Mouse (Mus musculus) frontal cortex, adult 2 months (tissue): ENCODE results near the gene Krt84. TPM values are rescaled to one million over a fixed set of nuclear protein-coding genes. Genes with fewer than 3 reads are reported as not detected.
"Not testable (repeated sequence)": the region's sequence is repeated elsewhere in the genome, so short reads cannot be mapped to it uniquely, and the experiment has no call there.

Experiments
- DNase-seq, 2 experiments: peaks; one replicate each; pipeline ENCODE4 v3.0.0; 2022; ENCODE audit warnings: low spot score in 1 of 2; ENCODE audit errors: extremely low spot score in 1 of 2
- polyA plus RNA-seq: library from polyadenylated mRNA; depleted of rRNA; stranded (reverse); fragments of >200 nt; gene quantifications from 2 replicates; pipeline ENCODE4 v1.2.3, GENCODE M21; 2012; rRNA removed

Krt84 gene
- polyA plus RNA-seq = 0.06 TPM in 1 of 2 replicates, not detected in the other

- DNase-seq = no peak
Observed at GRCm38 (mm10) chr15:101532720-101533119, at the start of gene Krt84. Gene Krt84 (minus strand): TSS chr15:101532820.

- peak; percentile 18 to 57 for DNase-seq
Observed at GRCm38 (mm10) chr15:101581701-101582100, 49.1 kb upstream of the Krt84 start.

GRCm38 (mm10) chr15:101575506-101575905 is 42.9 kb upstream of the Krt84 start:
- DNase-seq = no peak

GRCm38 (mm10) chr15:101573796-101574345 is 41.3 kb upstream of the Krt84 start, which contains the start of gene Krt75:
Gene Krt75 (minus strand): TSS chr15:101573904.
- DNase-seq = no peak

GRCm38 (mm10) chr15:101567780-101568179 is 35.2 kb upstream of the Krt84 start:
- DNase-seq = no peak

GRCm38 (mm10) chr15:101562850-101563249 is 30.2 kb upstream of the Krt84 start, which contains the start of gene Krt90:
Gene Krt90 (minus strand): TSS chr15:101562950.
- DNase-seq = no peak

GRCm38 (mm10) chr15:101558034-101558646 is 25.5 kb upstream of the Krt84 start:
- no peak for DNase-seq

- peak in 1 of 2 experiments; percentile 38 for DNase-seq
Observed at GRCm38 (mm10) chr15:101553169-101553568, 20.5 kb upstream of the Krt84 start.

- no peak for DNase-seq
Observed at GRCm38 (mm10) chr15:101552188-101552587, 19.6 kb upstream of the Krt84 start.

- DNase-seq = no peak
Observed at GRCm38 (mm10) chr15:101550567-101550966, 17.9 kb upstream of the Krt84 start, which contains the start of gene Krt82. Gene Krt82 (minus strand): TSS chr15:101550667.

- no peak for DNase-seq
Observed at GRCm38 (mm10) chr15:101544478-101544877, 11.9 kb upstream of the Krt84 start.

- no peak for DNase-seq
Observed at GRCm38 (mm10) chr15:101542543-101542942, 9.9 kb upstream of the Krt84 start.

GRCm38 (mm10) chr15:101538580-101538900 is 5.9 kb upstream of the Krt84 start:
- DNase-seq = no peak

- peak in 1 of 2 experiments; percentile 22 for DNase-seq
Observed at GRCm38 (mm10) chr15:101537864-101538579, 5.4 kb upstream of the Krt84 start.

- peak in 1 of 2 experiments; percentile 26 for DNase-seq
Observed at GRCm38 (mm10) chr15:101536054-101536850, 3.6 kb upstream of the Krt84 start.

GRCm38 (mm10) chr15:101522556-101523232 is 9.9 kb downstream of the Krt84 start:
- no peak for DNase-seq

GRCm38 (mm10) chr15:101519792-101520191 is 12.8 kb downstream of the Krt84 start:
- peak; percentile 42 to 90 for DNase-seq

- not testable (repeated sequence) for DNase-seq
Observed at GRCm38 (mm10) chr15:101517161-101517560, 15.5 kb downstream of the Krt84 start, which contains the start of gene Gm49425. Gene Gm49425 (minus strand): TSS chr15:101517261.

- DNase-seq = no peak
Observed at GRCm38 (mm10) chr15:101508247-101508646, 24.4 kb downstream of the Krt84 start.
